Mouse (Mus musculus): ENCODE results near the gene Gm4201. TPM values are rescaled to one million over a fixed set of nuclear protein-coding genes. Genes with fewer than 3 reads are reported as not detected.

The Gm4201 gene
- not detected in 2 replicates for polyA plus RNA-seq (2012; rRNA removed)

GRCm38 (mm10) chr7:22565243-22565642 is at the start of gene Gm4201:
Gene Gm4201 (minus strand): TSS chr7:22565343.

GRCm38 (mm10) chr7:22588027-22588426 is 22.9 kb upstream of the Gm4201 start, which contains the start of gene Gm4565:
Gene Gm4565 (minus strand): TSS chr7:22588127.

GRCm38 (mm10) chr7:22534787-22535186 is 30.4 kb downstream of the Gm4201 start, which contains the start of gene Gm8677:
Gene Gm8677 (minus strand): TSS chr7:22534887.

DNA sequence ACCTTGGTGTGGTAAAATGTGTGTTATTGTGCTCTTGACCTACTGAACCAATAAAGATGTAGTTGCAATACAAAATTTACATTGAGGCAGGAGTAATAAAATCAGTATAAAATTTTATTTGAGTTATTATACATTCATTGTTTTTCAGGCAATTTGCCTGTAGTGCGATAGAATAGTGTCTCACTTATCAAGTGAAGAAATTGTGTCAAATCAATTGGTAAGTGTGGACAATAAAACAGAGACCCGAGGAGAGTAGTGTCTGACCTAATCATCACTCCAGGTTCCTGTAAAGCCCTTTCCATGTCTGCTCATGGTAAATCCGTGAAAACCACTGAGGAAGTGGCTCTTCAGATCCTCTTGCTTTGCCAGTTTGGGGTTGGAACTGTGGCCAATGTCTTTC is 42.5 kb downstream of the Gm4201 start, which contains the start of gene Vmn1r152:
Gene Vmn1r152 (plus strand): TSS at position 301 of the 400 bp plus-strand sequence.

Other genes starting within 250 kb of the Gm4201 start
- not detected in 2 replicates for gene Gm4187, start 235.6 kb downstream of the Gm4201 start, polyA plus RNA-seq (2012; rRNA removed)
- gene Gm8660, start 194.3 kb downstream of the Gm4201 start, polyA plus RNA-seq (2012; rRNA removed) = not detected in 2 replicates
- not detected in 2 replicates for gene Vmn1r148, start 151.8 kb downstream of the Gm4201 start, polyA plus RNA-seq (2012; rRNA removed)
- gene Vmn1r149, start 127.1 kb downstream of the Gm4201 start, polyA plus RNA-seq (2012; rRNA removed) = not detected in 2 replicates
- not detected in 2 replicates for gene Gm10665, start 101.3 kb downstream of the Gm4201 start, polyA plus RNA-seq (2012; rRNA removed)
- not detected in 2 replicates for gene Vmn1r151, start 65.7 kb downstream of the Gm4201 start, polyA plus RNA-seq (2012; rRNA removed)
- gene Vmn1r152, start 42.4 kb downstream of the Gm4201 start, polyA plus RNA-seq (2012; rRNA removed) = not detected in 2 replicates
- gene Gm8677, start 30.5 kb downstream of the Gm4201 start, polyA plus RNA-seq (2012; rRNA removed) = not detected in 2 replicates
- gene Gm4565, start 22.8 kb upstream of the Gm4201 start, polyA plus RNA-seq (2012; rRNA removed) = not detected in 2 replicates
- not detected in 2 replicates for gene Vmn1r155, start 92.7 kb upstream of the Gm4201 start, polyA plus RNA-seq (2012; rRNA removed)
- gene Gm8693, start 127.0 kb upstream of the Gm4201 start, polyA plus RNA-seq (2012; rRNA removed) = not detected in 2 replicates
- gene Gm4567, start 154.4 kb upstream of the Gm4201 start, polyA plus RNA-seq (2012; rRNA removed) = not detected in 2 replicates
- gene Vmn1r157, start 196.4 kb upstream of the Gm4201 start, polyA plus RNA-seq (2012; rRNA removed) = not detected in 2 replicates
- gene Vmn1r158, start 225.4 kb upstream of the Gm4201 start, polyA plus RNA-seq (2012; rRNA removed) = not detected in 2 replicates

Measured in colon, adult 2 months (tissue).